16 mouse cellular contexts compared by ENCODE assay signal in the genomic region with DNA sequence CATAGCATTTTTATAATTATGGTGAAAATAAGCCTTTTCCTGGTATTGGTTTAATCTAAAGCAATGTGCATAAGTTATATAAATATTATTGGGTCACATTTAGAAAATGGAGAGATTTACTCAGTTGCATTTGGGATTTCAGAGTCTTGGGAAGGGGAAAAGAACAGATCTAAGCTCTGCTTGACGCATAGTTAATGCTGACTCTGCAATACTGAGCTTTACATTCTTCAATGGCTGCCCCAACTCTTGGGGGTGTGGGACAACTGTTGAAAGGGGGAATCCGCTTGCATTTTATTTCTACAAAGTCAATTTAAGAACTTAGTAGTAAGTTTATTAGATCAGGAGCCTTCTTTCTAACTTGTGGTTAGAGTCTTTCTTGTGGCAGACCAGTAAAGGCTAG.
"Had no signal": no experiment of that assay in that cellular context is flagged by ENCODE, and none has a peak within 500 bp of the region (broad histone marks: within the 10 kb centered on the region; RNA-seq: fewer than 3 reads in every experiment).

No protein-coding gene starts in this region.

- H3K27ac ChIP-seq: neural tube, embryonic 13.5 days; neural tube, embryonic 15.5 days; stomach, embryonic 15.5 days; stomach, postnatal 0 days had no signal

- H3K4me2 ChIP-seq: neural tube, embryonic 13.5 days; neural tube, embryonic 15.5 days; stomach, embryonic 15.5 days had no signal

- H3K36me3 ChIP-seq: neural tube, embryonic 13.5 days; neural tube, embryonic 15.5 days; stomach, embryonic 15.5 days had no signal

- H3K4me3 ChIP-seq: neural tube, embryonic 13.5 days; neural tube, embryonic 15.5 days; stomach, embryonic 15.5 days had no signal

- H3K27me3 ChIP-seq: neural tube, embryonic 13.5 days; neural tube, embryonic 15.5 days; stomach, embryonic 15.5 days had no signal

- H3K4me1 ChIP-seq: neural tube, embryonic 13.5 days; neural tube, embryonic 15.5 days; stomach, embryonic 15.5 days had no signal

- H3K9ac ChIP-seq: neural tube, embryonic 13.5 days; neural tube, embryonic 15.5 days; stomach, embryonic 15.5 days had no signal

- DNase-seq: retina, postnatal 1 day; right cerebral cortex, adult 18-20 months; right cerebral cortex, postnatal 14 days; right cerebral cortex, postnatal 25 days; right cerebral cortex, postnatal 4 days; spleen, adult 18-20 months; thymus, adult 18-20 months; thymus, adult 2 months; thymus, postnatal 14 days; thymus, postnatal 25 days; thymus, postnatal 36 days; thymus, postnatal 4 days had no signal

- H3K9me3 ChIP-seq: neural tube, embryonic 13.5 days; neural tube, embryonic 15.5 days; stomach, embryonic 15.5 days had no signal
